Mouse (Mus musculus) erythroblast, embryonic 14.5 days (primary cell): ENCODE data around the gene Tctn3. TPM values are rescaled to one million over a fixed set of nuclear protein-coding genes. Genes with fewer than 3 reads are reported as not detected.

Experiments used
- H3K27me3 ChIP-seq: 2 replicates; pipeline ENCODE4 v1.6.1; 2012; ENCODE audit warnings: inconsistent platforms; ENCODE audit not compliant: control insufficient read depth
- H3K36me3 ChIP-seq: 2 replicates; pipeline ENCODE4 v1.6.1; 2012; ENCODE audit warnings: mild to moderate bottlenecking, inconsistent platforms; ENCODE audit not compliant: control insufficient read depth
- H3K4me1 ChIP-seq: 2 replicates; pipeline ENCODE4 v1.6.1; 2012; ENCODE audit warnings: inconsistent platforms; ENCODE audit not compliant: control insufficient read depth
- H3K4me3 ChIP-seq: replicated peaks from 2 replicates; pipeline ENCODE3; 2012; ENCODE audit warnings: moderate library complexity, mild to moderate bottlenecking, inconsistent platforms
- H3K9me3 ChIP-seq: 2 replicates; pipeline ENCODE4 v1.6.1; 2012; ENCODE audit warnings: low read length, inconsistent platforms, mixed read lengths; ENCODE audit not compliant: control insufficient read depth
- GATA1 ChIP-seq: IDR thresholded peaks from 2 replicates; pipeline ENCODE4 v1.6.1; 2012; ENCODE audit warnings: low read length, inconsistent platforms, mixed read lengths
- TAL1 ChIP-seq: IDR thresholded peaks from 3 replicates; pipeline ENCODE4 v1.6.1; 2012; ENCODE audit warnings: low read length, inconsistent platforms, mixed read lengths
- polyA plus RNA-seq: library from polyadenylated mRNA; stranded (reverse); fragments of >175 nt; gene quantifications from 2 replicates; pipeline ENCODE4 v1.2.3, GENCODE M21; 2012

The Tctn3 gene
- polyA plus RNA-seq, 1 experiment = 0.49 TPM

DNA sequence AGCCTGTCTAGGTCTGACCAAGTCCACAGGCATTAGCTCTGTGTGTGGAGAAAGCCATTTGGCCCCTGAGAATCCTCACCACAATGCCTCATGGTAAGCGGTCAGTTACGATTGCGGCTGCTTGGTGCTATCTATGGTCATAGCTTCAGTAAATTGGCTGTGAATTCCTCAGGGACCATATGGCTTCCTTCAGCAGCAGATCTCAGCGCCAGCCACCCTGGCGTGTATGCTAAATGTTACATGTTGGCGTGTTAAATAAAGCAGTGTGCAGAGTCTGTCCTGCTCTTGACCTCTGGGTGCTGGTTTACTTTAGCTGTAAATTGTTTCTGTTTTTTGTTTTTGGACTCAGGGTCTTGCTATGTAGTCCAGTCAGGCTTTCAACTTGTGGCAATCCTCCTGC, 58.2 kb downstream of the Tctn3 start:
- Histone ChIP-seq H3K27me3 (no peaks in the 10 kb centered on the region), H3K36me3 (peaks cover 88% of the 10 kb centered on the region), H3K9me3 (peaks cover 14% of the 10 kb centered on the region), H3K4me1 (peaks cover 46% of the 10 kb centered on the region), H3K4me3 (peak overlapping the region; percentile 55)
- TF ChIP-seq GATA1 (no peak), TAL1 (no peak)

DNA sequence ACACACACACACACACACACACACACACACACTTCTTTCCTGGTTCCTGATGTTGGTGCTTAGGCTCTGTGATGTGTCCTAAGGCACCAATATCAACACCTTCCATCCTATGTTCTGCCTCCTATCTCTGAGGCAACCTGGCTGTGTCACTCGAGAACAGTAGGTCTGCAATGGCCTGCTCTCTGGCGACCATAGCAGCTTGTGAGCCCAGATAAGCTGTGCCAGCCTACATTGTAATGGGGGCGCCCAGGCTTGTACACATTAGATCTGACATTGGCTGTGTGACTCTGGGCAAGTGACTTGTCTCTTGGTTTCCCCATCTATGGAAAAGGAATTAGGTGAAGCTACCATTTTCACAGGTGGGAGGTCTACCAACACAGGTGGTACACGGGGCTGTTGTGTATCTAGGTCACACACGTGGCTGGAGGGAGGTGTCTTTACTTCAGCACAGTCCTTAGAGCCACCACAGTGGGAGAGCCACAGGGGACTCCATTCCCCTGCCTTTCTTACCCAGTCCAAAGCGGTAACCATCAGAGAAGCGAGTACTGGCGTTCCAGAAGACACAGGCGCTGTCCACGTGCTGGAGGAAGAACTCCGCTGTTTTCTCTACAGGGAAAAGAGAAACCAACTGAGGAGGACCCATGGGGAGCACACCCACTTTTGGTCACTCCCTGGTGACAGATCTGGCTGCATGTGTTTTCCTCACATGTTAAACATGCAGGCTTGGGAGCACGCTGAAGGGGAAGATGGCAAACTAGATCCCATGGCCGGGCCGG, 58.8 kb downstream of the Tctn3 start:
- Histone ChIP-seq H3K36me3 (peaks cover 86% of the 10 kb centered on the region), H3K27me3 (no peaks in the 10 kb centered on the region), H3K4me3 (peak overlapping the region; percentile 55), H3K9me3 (peaks cover 14% of the 10 kb centered on the region), H3K4me1 (peaks cover 46% of the 10 kb centered on the region)
- TF ChIP-seq TAL1 (peak; percentile 85), GATA1 (peak; percentile 73)

DNA sequence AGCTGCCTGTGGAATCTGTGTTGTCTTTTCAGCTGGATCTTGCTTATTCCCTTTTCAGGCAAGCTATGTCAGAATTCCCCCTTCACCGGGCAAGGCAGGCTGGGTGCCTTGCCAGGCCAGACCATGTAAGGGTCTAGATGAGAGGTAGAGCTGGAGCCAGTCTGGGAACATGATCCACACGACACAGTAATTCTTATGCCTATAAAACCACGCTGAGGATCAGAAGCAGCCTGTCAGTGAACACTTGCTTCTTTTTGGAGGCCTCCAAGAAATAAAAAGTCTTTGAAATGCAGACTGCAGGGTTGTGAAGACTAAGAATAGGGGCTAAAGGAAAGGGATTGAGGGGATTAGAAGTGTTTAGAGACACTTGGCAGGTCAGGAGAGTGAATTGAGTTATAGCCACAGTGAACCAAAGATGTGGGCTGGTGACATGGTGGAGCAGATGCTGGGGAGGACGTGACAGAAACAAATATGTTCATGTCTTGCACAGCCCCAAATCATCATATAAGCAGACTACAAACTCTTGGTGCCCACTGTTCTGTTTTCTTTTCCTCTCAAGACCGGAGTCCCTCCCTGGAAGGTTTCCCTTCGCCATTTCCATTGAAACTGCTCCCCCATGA, 62.4 kb downstream of the Tctn3 start:
- Histone ChIP-seq H3K9me3 (no peaks in the 10 kb centered on the region), H3K4me1 (peaks cover 38% of the 10 kb centered on the region), H3K27me3 (peaks cover 7% of the 10 kb centered on the region), H3K36me3 (peaks cover 50% of the 10 kb centered on the region), H3K4me3 (no peak overlapping the region)
- TF ChIP-seq TAL1 (no peak), GATA1 (no peak)

DNA sequence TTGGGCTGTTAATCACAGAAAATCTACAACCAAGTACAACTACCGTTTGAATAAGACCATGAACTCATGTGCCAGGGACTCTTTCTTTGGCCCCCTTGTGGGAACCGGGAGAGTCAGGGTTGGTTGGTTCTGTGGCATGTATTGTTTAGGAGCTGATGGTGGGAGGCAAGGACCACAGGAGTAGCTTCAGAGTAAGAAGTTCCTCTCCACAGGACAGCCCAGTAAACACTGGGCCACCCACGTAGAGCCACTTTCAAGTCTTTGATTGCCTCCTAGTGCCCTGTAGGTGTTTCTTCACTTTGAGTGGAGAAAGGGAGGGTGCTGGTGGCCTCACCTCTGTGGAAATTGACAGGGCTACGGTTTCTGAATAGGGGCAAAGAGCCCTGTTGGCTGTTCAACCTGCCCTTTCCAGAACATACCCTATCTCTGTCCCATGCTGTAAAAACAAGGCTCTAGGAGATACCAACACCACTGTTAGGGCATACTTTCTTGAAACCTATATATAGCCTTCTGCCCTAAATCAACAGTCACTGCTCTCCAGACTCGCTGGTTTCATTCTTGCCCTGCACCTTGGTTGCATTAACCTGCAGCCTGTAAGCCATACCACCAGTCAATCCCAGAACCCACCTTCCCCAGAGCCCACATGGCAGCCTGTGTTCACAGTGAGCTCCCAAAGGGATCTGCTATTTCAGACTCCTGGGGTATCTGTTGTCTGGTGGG, 63.1 kb downstream of the Tctn3 start:
- Histone ChIP-seq H3K9me3 (no peaks in the 10 kb centered on the region), H3K4me3 (no peak overlapping the region), H3K36me3 (peaks cover 43% of the 10 kb centered on the region), H3K4me1 (peaks cover 31% of the 10 kb centered on the region), H3K27me3 (peaks cover 11% of the 10 kb centered on the region)
- TF ChIP-seq TAL1 (no peak), GATA1 (no peak)

DNA sequence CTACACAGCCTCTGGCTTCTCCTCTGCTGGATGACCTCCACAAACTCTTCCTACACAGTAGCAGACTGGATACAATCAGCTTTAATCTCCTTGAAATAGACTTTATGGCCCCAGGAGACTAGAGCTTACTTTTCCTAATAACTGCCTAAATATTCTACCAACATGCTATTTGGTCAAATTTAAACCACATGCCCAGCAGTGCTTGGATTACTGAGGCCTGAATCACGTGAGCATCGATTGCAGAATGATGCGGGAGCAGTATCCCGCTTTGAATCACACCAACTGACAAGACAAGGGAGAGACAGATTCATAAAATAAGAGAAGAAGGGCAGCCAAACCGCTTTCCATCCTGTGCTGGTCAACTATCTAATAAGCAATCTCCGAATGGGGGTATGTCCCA, 63.6 kb downstream of the Tctn3 start:
- TF ChIP-seq TAL1 (no peak), GATA1 (no peak)
- H3K9me3 ChIP-seq = no peaks in the 10 kb centered on the region
- peaks cover 38% of the 10 kb centered on the region for H3K36me3 ChIP-seq
- H3K27me3 ChIP-seq = peaks cover 13% of the 10 kb centered on the region
- peaks cover 28% of the 10 kb centered on the region for H3K4me1 ChIP-seq
- H3K4me3 ChIP-seq = no peak overlapping the region

Other genes starting within 250 kb of the Tctn3 start
- gene Sorbs1, start 98.5 kb downstream of the Tctn3 start, polyA plus RNA-seq = 2.4 TPM in 2 replicates
- gene Aldh18a1, start 23.8 kb downstream of the Tctn3 start, polyA plus RNA-seq = 0.25 and 0.48 TPM in 2 replicates
- gene Entpd1, start 133 bp upstream of the Tctn3 start, polyA plus RNA-seq = 0.05 TPM in 2 replicates
- gene Cc2d2b, start 136.5 kb upstream of the Tctn3 start, polyA plus RNA-seq = not detected in 2 replicates
- 0.04 and 0.06 TPM in 2 replicates for gene Ccnj, start 219.0 kb upstream of the Tctn3 start, polyA plus RNA-seq